Mouse (Mus musculus) testis, postnatal 14 days (tissue): Measurements from ENCODE around the gene Ankmy1.

ENCODE experiments used
- DNase-seq: peaks from one replicate; pipeline ENCODE4 v3.0.0; 2021; ENCODE audit warnings: low spot score

The Ankmy1 gene

DNA sequence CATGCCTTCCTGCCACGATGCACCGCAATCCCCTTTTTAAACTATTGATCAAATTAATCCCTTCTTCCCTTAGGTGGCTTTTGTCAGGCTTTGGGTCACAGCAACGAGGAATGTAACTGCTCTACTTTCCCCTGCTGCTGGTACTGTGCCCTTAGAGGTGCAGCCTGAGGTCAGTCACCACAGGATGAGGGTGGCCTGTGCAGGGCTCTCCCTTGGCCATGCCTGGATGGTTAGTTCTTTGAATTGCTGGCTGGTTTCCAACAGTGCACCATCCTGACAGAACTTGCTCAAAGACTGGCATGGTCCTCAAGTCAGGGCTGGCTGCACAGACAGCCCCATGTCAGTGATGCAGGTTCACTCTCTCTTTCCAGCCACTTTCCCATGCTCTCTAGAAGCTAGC lies 28.7 kb downstream of the Ankmy1 start:
- DNase-seq = no peak

DNA sequence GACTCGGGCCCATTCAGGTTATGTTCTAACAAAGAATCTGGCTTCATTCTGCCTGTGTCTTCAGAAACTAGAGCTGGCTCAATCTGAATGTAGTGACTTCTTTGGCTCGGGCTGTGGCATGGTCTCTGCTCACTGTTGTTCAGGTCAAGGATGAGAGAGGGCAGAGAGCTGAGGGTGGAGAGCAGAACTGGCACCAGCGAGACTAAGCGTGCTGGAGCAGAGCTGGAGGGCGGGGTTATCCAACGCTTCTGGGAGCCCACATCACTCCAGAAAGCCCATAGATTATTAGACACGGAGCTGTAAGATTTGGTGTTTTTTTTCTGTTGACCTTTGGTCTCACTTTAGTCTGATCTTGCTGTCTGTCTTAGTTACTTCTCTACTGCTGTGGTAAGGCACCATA lies 30.0 kb downstream of the Ankmy1 start:
- DNase-seq = no peak

DNA sequence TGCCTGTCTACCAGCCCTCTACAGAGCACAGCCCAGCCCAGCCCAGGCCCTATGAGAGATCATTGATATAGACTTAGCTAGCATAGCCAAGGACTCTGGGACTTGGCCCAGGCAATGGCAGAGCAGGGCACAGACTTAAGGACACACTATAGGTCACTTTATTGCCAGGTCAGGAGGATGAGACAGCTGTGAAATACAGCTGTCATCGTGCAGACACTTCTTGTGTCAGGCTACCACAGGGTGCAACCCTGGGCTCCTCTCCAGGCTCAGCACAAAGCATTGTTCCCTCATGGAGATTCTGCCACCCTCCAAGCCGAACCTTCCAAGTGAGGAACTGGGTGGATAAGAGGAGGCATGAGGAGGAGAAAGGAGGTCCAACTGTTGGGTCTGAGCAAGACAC lies 32.7 kb downstream of the Ankmy1 start:
- DNase-seq = no peak

GRCm38 (mm10) chr1:92866170-92866569 lies 36.5 kb downstream of the Ankmy1 start:
- no peak for DNase-seq

DNA sequence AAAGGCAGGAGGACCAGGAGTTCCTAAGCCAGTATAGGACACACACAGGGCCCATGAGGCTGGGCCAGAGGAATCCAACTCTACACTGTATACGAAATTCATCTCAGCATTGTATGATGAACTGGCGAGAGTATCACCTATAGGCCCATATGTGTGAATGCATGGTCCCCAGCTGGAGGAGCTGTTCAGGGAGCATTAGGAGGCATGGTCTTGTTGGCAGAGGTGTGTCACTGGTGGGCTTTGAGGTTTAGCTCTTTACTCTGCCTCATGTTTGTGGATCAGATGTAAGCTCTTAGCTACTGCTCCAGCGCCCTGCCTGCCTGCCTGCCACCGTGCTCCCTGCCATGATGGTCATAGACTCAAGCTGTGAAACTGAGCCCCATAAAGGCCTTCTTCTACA lies 39.4 kb downstream of the Ankmy1 start:
- DNase-seq = no peak

- DNase-seq = no peak
These were observed 41.2 kb downstream of the Ankmy1 start for GRCm38 (mm10) chr1:92861503-92861902.

DNA sequence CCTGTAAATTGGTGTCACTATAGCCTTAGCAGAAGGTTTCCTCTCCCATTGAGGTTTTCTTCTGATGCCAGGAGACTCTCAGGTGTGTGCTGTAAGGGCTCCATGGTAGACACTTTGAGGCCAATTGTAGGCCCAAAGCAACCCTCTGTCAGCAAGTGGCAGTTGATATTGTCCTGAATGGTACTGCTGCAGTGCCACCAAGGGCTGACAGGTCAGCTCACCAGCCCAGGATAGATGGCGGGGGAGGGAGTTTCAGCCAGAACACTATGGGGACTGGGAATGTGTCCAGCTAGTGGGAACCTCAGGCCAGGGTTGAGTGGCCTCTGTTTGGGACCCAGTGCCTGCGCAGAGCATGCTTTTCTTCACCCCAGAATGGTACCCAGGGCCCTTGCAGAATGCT lies 50.3 kb downstream of the Ankmy1 start:
- no peak for DNase-seq

GRCm38 (mm10) chr1:92849938-92850574 lies 52.6 kb downstream of the Ankmy1 start:
- no peak for DNase-seq

- no peak for DNase-seq
These were observed 53.2 kb downstream of the Ankmy1 start for GRCm38 (mm10) chr1:92849491-92849890.

DNA sequence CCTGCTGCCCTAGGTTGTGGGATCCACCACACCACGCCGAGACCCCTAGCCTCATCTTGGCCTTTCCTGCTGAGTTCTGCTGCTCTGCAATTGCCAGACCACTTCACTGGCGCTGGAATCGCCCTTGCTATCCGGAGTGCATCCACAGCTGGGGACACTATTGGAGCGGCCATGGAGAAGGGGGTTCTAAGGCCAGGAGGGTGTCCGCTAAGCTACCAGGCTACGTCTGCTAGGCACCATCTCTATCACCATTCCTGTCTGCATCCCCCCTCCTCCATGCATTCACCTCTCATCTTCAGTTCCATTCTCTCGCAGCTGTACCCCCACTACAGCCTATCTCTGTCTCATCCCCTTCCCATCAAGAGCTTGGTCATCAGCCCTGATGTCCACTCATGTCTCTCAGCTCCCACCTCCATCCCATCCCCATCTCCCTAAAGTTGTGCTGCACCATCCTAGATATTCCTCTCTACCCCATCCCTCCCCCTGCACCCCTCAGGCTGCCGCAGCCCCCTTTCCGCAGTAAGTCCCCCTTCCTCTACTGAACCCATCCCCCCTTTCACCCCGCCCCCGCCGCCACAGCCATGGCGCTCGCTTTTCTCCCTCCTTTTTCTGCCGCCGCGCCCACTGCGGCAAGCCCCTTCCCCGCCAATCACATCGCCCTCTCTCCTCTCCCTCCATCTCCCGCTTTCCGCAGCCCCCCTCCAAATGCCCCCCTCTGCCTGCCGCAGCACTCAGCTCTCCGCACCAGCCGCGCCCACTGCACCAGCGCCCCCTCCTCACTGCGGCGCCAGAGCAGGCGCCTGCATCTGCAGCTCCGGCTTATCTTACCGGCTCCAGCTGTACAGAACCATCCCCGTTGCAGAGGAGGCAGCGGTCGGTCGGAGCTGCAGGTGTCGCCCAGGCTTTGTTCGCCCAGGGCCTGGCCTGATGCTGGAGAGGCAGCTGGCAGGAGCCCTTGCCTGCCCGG lies 54.5 kb downstream of the Ankmy1 start:
- no peak for DNase-seq

DNA sequence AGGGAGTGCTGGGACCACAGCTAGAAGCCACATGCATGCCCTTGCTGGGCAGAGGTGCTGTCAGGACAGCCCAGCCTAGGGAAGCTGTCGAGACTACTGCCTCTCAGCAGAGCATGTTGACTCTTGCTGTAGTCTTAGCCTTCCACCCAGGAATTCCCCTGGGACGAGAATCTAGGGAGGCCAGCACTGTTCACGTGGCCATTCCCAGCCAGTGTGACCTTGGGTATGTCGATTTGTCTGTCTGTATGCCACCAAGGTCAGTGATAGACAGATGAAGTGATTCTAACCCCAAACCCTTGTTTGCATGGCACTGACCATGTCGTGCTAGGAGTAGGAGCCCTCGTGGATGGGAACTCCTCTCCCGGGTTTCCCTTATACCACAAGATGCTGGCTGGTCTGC lies 56.8 kb downstream of the Ankmy1 start:
- no peak for DNase-seq

DNA sequence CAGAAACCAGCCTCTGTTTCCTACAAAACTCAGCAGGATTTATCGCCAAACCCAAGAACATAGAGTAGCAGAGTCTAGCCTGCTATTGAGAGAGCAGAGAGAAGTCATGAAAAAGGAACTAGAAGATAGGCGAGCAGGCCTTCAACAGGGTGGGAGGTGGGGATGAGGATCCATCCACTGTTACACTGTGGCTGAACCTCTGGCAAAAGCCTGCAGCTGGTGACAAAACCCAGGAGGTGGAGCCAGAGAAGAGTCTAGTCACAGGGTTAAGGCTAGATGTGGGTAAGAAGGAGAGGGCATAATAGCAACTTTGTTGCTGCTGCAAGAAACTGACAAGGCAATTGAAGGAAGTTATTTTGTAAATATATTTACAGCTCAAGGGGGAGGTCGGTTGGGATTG lies 61.3 kb downstream of the Ankmy1 start:
- DNase-seq = peak; percentile 73

DNA sequence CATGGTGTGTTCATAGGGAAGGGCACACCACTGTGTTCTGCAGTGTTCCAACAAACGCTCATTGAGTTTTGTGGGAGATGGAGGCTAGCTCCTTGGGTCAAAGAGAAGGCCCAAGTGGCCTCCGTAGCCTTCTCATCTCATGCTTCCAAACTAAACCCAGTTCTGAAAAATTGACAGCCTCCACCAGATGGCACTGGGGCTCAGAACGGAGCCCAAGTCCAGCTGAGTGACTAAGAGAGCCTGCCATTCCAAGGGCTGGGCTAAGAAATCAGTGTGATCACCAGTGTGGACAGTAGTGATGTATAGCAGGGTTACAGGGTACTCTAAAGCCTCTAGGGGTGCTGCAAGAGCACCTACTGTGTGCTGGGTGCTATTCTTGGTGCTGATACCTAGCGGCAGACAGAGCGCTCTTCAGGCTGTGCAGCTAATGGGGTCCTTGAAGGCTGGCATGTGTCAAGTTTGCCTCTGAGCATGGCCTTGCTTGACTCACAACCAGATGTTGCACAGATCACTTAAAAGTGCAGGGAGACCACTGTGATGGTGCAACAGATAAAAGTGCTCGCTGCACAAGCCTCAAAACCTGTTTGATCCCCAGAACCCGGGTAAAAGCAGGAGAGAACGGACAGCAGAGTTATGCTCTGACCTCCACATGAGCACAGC lies 62.3 kb downstream of the Ankmy1 start:
- no peak for DNase-seq

DNA sequence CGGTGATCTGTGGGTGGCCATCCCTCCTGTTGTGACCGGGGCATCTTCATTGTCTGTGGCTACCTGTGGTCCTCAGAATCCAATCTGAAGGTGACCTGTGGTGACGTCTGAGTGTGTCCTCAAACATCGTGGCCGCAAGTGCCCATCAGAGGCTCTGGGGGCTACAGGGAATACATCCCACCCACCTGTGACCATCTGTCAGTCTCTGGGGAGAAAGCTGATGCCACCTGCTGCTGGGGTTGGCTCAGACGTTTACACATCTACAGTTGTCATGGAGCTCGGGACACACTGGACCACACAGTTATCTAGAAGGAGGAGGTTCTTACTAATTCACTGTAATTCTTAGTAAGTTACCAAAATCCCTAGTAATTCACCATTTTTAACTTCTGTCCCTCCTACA lies 63.5 kb downstream of the Ankmy1 start:
- no peak for DNase-seq

DNA sequence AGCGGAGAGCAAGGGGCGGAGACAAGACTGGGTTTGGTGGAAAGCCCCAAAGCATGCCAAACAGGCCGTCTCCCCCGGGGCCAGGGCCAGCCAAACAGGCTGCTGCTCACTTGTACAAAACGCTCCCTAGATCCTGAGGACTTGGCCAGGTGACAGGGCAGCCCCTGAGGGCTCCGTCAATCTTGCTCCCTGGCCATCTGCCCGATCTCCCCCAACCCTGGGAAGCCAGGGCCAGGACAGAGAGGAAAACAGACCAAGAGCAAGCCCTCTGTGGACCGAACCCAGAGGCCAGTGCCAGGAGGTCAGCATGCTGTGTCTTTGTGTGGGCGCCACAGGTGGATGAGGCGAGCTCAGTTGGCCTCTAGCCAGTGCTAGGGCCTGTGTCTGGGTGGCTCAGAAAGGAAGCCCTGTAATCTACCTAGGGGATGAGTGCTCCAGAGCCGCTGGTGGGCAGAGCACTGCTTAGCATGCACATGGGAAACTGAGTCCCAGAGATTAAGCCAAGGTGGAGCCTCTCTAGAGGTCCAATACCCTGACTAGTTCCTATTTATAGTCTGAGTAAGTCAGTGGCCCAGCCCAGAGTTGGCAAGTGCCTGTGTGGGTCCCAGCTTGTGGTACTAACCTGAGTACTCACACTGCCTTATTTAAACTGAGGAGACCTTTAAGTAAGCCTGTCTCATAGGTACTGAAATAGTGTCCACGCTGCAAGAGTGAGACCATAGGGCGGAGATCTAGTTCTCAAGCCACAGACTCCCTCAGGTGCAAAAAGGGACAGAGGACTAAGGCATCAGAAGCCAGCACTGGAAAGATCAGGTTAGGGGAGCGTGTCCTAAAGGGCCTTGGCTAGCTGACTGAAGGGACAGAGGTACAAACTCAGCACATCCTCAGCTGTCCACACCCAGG lies 64.5 kb downstream of the Ankmy1 start:
- peak; percentile 53 for DNase-seq

GRCm38 (mm10) chr1:92833987-92834706 lies 68.6 kb downstream of the Ankmy1 start:
- DNase-seq = peak; percentile 54

- DNase-seq = peak; percentile 39
These were observed 70.4 kb downstream of the Ankmy1 start for GRCm38 (mm10) chr1:92832011-92833010.

GRCm38 (mm10) chr1:92831188-92832001 lies 71.3 kb downstream of the Ankmy1 start, which contains the start of gene Gpc1:
Gene Gpc1, plus strand, starts transcription at chr1:92831645.
- DNase-seq = peak; percentile 78

DNA sequence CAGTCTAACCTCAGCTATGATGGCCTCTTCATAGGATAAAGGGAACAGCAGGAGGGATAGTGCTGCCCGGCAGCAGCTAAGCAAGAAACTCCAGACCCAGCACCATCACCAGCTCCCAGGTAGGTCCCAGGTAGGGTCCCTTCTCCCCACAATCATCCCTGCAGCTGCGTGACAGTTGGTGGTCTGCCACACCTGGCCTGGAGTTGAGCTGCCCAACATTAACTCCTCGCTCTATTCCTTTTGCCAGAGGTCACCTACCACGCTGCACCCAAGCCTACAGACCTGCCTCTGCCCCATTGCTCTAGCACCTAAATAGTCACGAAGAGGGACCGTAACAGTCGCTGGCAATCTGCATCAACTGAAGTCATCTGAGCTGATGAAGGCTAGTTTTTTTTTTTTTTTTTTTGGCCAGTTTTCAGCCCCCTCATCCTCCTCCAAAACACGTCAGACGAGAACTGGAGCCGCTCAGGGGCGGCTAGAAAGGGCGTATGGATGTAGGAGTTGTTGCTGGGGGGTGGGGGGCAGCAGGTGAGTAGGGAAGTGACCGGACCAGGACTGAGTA lies 72.0 kb downstream of the Ankmy1 start:
- no peak for DNase-seq
